Mouse (Mus musculus) thymus, postnatal 25 days (tissue): Measurements from ENCODE around the gene Foxa3.
A peak's percentile ranks its signal among the peaks of the same experiment; 100 is the strongest.

Experiments
- DNase-seq: peaks from one replicate; pipeline ENCODE4 v3.0.0; 2022

The Foxa3 gene

GRCm38 (mm10) chr7:18998835-18999234 is 24.5 kb downstream of the Foxa3 start:
- no peak for DNase-seq

- DNase-seq = no peak
Observed at GRCm38 (mm10) chr7:18993036-18993435, 30.3 kb downstream of the Foxa3 start.

- DNase-seq = no peak
Observed at GRCm38 (mm10) chr7:18992294-18992675, 31.1 kb downstream of the Foxa3 start.

GRCm38 (mm10) chr7:18991660-18992293 is 31.6 kb downstream of the Foxa3 start:
- peak; percentile 37 for DNase-seq

- DNase-seq = peak; percentile 98
Observed at GRCm38 (mm10) chr7:18990601-18991295, 32.6 kb downstream of the Foxa3 start, which contains the start of gene Mypop. TSS of gene Mypop (plus strand) at chr7:18991245.

- no peak for DNase-seq
Observed at GRCm38 (mm10) chr7:18989995-18990394, 33.3 kb downstream of the Foxa3 start.

- no peak for DNase-seq
Observed at GRCm38 (mm10) chr7:18988780-18989179, 34.6 kb downstream of the Foxa3 start.

- DNase-seq = no peak
Observed at GRCm38 (mm10) chr7:18987747-18988146, 35.6 kb downstream of the Foxa3 start.

- no peak for DNase-seq
Observed at GRCm38 (mm10) chr7:18987100-18987499, 36.2 kb downstream of the Foxa3 start, which contains the start of gene Nanos2. TSS of gene Nanos2 (plus strand) at chr7:18987400.

- DNase-seq = no peak
Observed at GRCm38 (mm10) chr7:18986503-18986902, 36.8 kb downstream of the Foxa3 start.

- no peak for DNase-seq
Observed at GRCm38 (mm10) chr7:18978381-18978780, 45.0 kb downstream of the Foxa3 start.

- no peak for DNase-seq
Observed at GRCm38 (mm10) chr7:18970956-18971355, 52.4 kb downstream of the Foxa3 start.

- no peak for DNase-seq
Observed at GRCm38 (mm10) chr7:18967603-18968002, 55.7 kb downstream of the Foxa3 start.

- DNase-seq = no peak
Observed at GRCm38 (mm10) chr7:18965312-18965711, 58.0 kb downstream of the Foxa3 start.

GRCm38 (mm10) chr7:18963294-18963843 is 60.0 kb downstream of the Foxa3 start:
- DNase-seq = no peak
